Mouse (Mus musculus): ENCODE data around the gene Spon1. TPM values are rescaled to one million over a fixed set of nuclear protein-coding genes. Genes with fewer than 3 reads are reported as not detected.
A peak's percentile ranks its signal among the peaks of the same experiment; 100 is the strongest.

The Spon1 gene
- polyA plus RNA-seq, 2 experiments = 9.0 to 13.8 TPM

DNA sequence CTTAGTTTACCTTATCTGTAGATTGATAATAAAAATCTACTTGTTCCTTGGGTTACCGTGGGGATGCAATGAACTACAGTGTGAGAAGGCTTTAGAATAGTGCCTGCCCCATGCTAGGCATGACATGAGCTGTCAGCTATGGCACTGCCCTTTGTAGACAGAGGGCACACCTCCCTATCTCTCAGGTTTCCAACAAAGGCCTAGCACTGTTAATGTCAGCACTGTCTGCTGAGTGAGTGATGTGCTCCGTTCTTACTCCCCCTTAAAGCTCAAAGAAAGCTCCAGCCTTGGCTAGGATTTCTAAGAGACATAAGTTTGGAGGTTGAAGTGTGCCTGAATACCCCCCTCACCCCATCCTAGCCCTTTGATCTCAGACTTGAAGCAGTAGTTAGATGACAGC is 9.2 kb upstream of the Spon1 start:
- Histone ChIP-seq H3K27ac (replicated peaks; ENCODE audit: low read depth, low read length) (no peak overlapping the region), H3K4me2 (replicated peaks; ENCODE audit: low read depth, low read length, severe bottlenecking) (no peak overlapping the region), H3K36me3 (ENCODE audit: control insufficient read depth, insufficient read depth, low read length) (no peaks in the 10 kb centered on the region), H3K4me3 (replicated peaks; ENCODE audit: low read length) (no peak overlapping the region), H3K9ac (ENCODE audit: low read depth, low read length, severe bottlenecking) (no peak overlapping the region), H3K27me3 (ENCODE audit: control insufficient read depth, insufficient read depth, low read length) (no peaks in the 10 kb centered on the region), H3K4me1 (ENCODE audit: control insufficient read depth, insufficient read depth, low read length) (no peaks in the 10 kb centered on the region), H3K9me3 (ENCODE audit: control insufficient read depth, low read length) (no peaks in the 10 kb centered on the region)
- WGBS = 84% methylated on average over 2 of the region's 2 CpGs
- ATAC-seq (ENCODE audit: low FRiP score, low read depth) (no peak), DNase-seq (ENCODE audit: low spot score) (no peak)
- no peak for TF ChIP-seq POLR2A (IDR thresholded peaks at IDR 0.05; ENCODE audit: borderline replicate concordance, extremely low read depth, insufficient read depth, insufficient read length)

DNA sequence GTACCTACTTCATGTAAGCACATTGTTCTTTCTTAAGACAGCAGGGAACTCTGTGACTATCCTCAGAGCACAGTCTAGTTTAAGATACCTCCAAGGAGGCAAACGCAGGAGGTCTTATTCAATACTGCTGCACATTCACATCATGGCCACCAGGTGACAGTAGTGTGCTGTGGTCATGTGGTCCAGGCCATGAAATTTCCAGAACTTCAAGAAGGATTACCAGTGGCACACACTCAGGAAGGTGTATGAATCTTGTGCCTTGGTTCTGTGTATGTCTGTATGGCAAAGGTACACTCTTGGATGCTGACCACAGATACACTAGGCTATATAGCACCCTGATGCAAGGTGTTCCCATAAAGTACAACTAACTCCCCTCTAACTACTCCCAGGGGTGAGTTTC is 6.6 kb upstream of the Spon1 start:
- DNase-seq (ENCODE audit: low spot score) = peak; percentile 61

DNA sequence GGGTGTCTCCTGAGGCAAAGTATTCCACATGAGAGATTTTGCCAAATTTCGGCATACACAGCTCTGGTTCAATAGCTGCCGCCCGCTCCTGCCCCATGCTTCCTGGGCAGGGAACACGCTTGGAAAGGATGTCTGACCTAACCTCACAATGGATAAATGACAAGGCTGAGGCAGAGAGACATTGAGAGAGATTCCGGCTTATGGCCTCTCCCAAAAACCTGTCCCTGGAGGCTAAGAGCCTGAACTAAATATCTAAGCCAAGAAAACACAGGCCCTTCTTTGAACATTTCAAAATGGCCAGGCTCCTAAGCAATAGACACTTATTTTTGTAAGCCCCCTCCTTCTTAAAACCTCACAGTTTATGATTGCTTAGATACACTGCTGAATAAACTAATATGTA is 665 bp upstream of the Spon1 start:
- no peak for TF ChIP-seq POLR2A (IDR thresholded peaks at IDR 0.05; ENCODE audit: borderline replicate concordance, extremely low read depth, insufficient read depth, insufficient read length)
- 91% methylated on average over 5 of the region's 5 CpGs for WGBS
- peaks cover 29% of the 10 kb centered on the region for H3K27me3 ChIP-seq (ENCODE audit: control insufficient read depth, insufficient read depth, low read length)

More for the DNA sequence above, 6.6 kb upstream of the Spon1 start:
- no peak for TF ChIP-seq POLR2A (IDR thresholded peaks at IDR 0.05; ENCODE audit: borderline replicate concordance, extremely low read depth, insufficient read depth, insufficient read length)
- Histone ChIP-seq H3K27ac (replicated peaks; ENCODE audit: low read depth, low read length) (no peak overlapping the region), H3K4me1 (ENCODE audit: control insufficient read depth, insufficient read depth, low read length) (no peaks in the 10 kb centered on the region), H3K36me3 (ENCODE audit: control insufficient read depth, insufficient read depth, low read length) (no peaks in the 10 kb centered on the region), H3K9ac (ENCODE audit: low read depth, low read length, severe bottlenecking) (no peak overlapping the region), H3K9me3 (ENCODE audit: control insufficient read depth, low read length) (0 out of 2 replicates have a peak, but pooled peaks cover 5% of the 10 kb centered on the region), H3K4me3 (replicated peaks; ENCODE audit: low read length) (no peak overlapping the region), H3K27me3 (ENCODE audit: control insufficient read depth, insufficient read depth, low read length) (no peaks in the 10 kb centered on the region), H3K4me2 (replicated peaks; ENCODE audit: low read depth, low read length, severe bottlenecking) (no peak overlapping the region)
- WGBS = 13% methylated on average over 1 of the region's 1 CpGs
- ATAC-seq (ENCODE audit: low FRiP score, low read depth) = peak; percentile 57; the same call in 1 of the 2 replicates

DNA sequence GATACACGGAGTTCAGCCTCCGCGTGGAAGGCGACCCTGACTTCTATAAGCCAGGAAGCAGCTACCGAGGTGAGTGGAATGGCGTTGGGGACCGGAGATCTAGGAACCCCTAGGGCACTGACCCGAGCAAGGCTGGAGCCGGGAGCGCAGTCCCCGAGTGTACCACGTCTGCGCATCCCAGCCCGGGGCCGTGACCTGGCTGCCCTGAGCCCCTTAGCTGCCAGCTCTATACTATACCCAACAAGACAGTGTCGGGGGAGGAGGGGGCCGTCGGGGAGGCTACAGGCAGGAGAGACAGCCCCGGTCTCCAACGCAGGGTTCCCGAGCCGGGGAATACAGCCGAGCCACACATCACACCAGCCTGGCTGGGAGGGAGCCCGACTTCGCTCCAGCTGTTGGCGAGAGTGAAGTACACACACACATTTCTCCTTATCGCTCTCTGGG is 722 bp downstream of the Spon1 start:
- DNase-seq (ENCODE audit: low spot score) (no peak), ATAC-seq (ENCODE audit: low FRiP score, low read depth) (0 out of 2 replicates have a peak, but pooled peaks have one; percentile 5)
- peak overlapping the region; percentile 99 for H3K4me2 ChIP-seq (replicated peaks; ENCODE audit: low read depth, low read length, severe bottlenecking)
- H3K27ac ChIP-seq (replicated peaks; ENCODE audit: low read depth, low read length) = no peak overlapping the region
- 1% methylated on average over 25 of the region's 27 CpGs for WGBS
- no peak for TF ChIP-seq POLR2A (IDR thresholded peaks at IDR 0.05; ENCODE audit: borderline replicate concordance, extremely low read depth, insufficient read depth, insufficient read length)
- H3K4me1 ChIP-seq (ENCODE audit: control insufficient read depth, insufficient read depth, low read length) = peaks cover 3% of the 10 kb centered on the region
- peaks cover 29% of the 10 kb centered on the region for H3K27me3 ChIP-seq (ENCODE audit: control insufficient read depth, insufficient read depth, low read length)
- H3K36me3 ChIP-seq (ENCODE audit: control insufficient read depth, insufficient read depth, low read length) = no peaks in the 10 kb centered on the region
- H3K9me3 ChIP-seq (ENCODE audit: control insufficient read depth, low read length) = 0 out of 2 replicates have a peak, but pooled peaks cover 5% of the 10 kb centered on the region
- H3K4me3 ChIP-seq (replicated peaks; ENCODE audit: low read length) = peak overlapping the region; percentile 51
- peak overlapping the region; percentile 64 for H3K9ac ChIP-seq (ENCODE audit: low read depth, low read length, severe bottlenecking)

More for the DNA sequence above, 665 bp upstream of the Spon1 start:
- no peak for ATAC-seq (ENCODE audit: low FRiP score, low read depth)
- 0 out of 2 replicates have a peak, but pooled peaks cover 5% of the 10 kb centered on the region for H3K9me3 ChIP-seq (ENCODE audit: control insufficient read depth, low read length)
- H3K4me3 ChIP-seq (replicated peaks; ENCODE audit: low read length) = no peak overlapping the region
- no peak for DNase-seq (ENCODE audit: low spot score)
- H3K9ac ChIP-seq (ENCODE audit: low read depth, low read length, severe bottlenecking) = no peak overlapping the region
- H3K4me2 ChIP-seq (replicated peaks; ENCODE audit: low read depth, low read length, severe bottlenecking) = no peak overlapping the region; the same call in 1 of the 2 replicates
- no peak overlapping the region for H3K27ac ChIP-seq (replicated peaks; ENCODE audit: low read depth, low read length)
- H3K36me3 ChIP-seq (ENCODE audit: control insufficient read depth, insufficient read depth, low read length) = no peaks in the 10 kb centered on the region
- H3K4me1 ChIP-seq (ENCODE audit: control insufficient read depth, insufficient read depth, low read length) = peaks cover 3% of the 10 kb centered on the region

DNA sequence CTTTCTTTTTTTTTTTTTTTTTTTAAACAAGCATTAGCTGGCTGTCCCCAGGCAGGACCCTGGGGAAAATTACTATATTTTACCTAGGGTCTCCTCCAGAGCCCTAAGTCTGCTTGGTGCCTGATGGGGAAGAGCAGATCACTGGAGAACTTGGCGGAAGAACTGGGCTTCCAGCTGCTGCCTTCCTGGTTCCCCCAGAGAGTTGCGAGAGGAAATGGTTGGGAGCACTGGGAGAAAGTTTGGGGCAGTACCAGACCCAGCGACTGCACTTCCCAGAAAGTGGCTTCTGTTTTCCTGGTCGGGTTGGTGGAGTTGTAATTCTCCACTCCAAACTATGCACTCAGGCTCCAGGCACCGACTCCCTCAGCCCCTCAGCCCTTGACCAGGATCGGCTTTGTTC is 1.7 kb downstream of the Spon1 start:
- Histone ChIP-seq H3K27ac (replicated peaks; ENCODE audit: low read depth, low read length) (no peak overlapping the region), H3K4me1 (ENCODE audit: control insufficient read depth, insufficient read depth, low read length) (peaks cover 3% of the 10 kb centered on the region), H3K36me3 (ENCODE audit: control insufficient read depth, insufficient read depth, low read length) (no peaks in the 10 kb centered on the region), H3K27me3 (ENCODE audit: control insufficient read depth, insufficient read depth, low read length) (peaks cover 29% of the 10 kb centered on the region), H3K9ac (ENCODE audit: low read depth, low read length, severe bottlenecking) (no peak overlapping the region), H3K4me2 (replicated peaks; ENCODE audit: low read depth, low read length, severe bottlenecking) (0 out of 2 replicates have a peak overlapping the region, but pooled peaks have one; percentile 3), H3K4me3 (replicated peaks; ENCODE audit: low read length) (no peak overlapping the region), H3K9me3 (ENCODE audit: control insufficient read depth, low read length) (0 out of 2 replicates have a peak, but pooled peaks cover 8% of the 10 kb centered on the region)
- 20% methylated on average over 6 of the region's 6 CpGs for WGBS
- no peak for TF ChIP-seq POLR2A (IDR thresholded peaks at IDR 0.05; ENCODE audit: borderline replicate concordance, extremely low read depth, insufficient read depth, insufficient read length)
- DNase-seq (ENCODE audit: low spot score) (no peak), ATAC-seq (ENCODE audit: low FRiP score, low read depth) (no peak)

Measured in limb, embryonic 14.5 days (tissue).